Mouse (Mus musculus) brain, embryonic 14.5 days (tissue): ENCODE results near the gene Avil.

Source experiments
- CTCF ChIP-seq: fragments of 200-500 bp; IDR thresholded peaks from 2 replicates; pipeline ENCODE4 v1.5.1; 2012; ENCODE audit warnings: inconsistent platforms, mild to moderate bottlenecking, moderate library complexity, borderline replicate concordance; ENCODE audit not compliant: insufficient read depth, insufficient read length; ENCODE audit errors: extremely low read depth
- POLR2A ChIP-seq: fragments of 200-500 bp; IDR thresholded peaks from 2 replicates; pipeline ENCODE4 v1.6.1; 2012; ENCODE audit warnings: mild to moderate bottlenecking, inconsistent platforms, borderline replicate concordance; ENCODE audit not compliant: poor library complexity, insufficient read depth, insufficient read length, severe bottlenecking; ENCODE audit errors: extremely low read depth

- no peak for TF ChIP-seq CTCF
- no peak for TF ChIP-seq POLR2A
These were observed 65.5 kb downstream of the Avil start for GRCm38 (mm10) chr10:127065981-127066380.
